In the genomic region with DNA sequence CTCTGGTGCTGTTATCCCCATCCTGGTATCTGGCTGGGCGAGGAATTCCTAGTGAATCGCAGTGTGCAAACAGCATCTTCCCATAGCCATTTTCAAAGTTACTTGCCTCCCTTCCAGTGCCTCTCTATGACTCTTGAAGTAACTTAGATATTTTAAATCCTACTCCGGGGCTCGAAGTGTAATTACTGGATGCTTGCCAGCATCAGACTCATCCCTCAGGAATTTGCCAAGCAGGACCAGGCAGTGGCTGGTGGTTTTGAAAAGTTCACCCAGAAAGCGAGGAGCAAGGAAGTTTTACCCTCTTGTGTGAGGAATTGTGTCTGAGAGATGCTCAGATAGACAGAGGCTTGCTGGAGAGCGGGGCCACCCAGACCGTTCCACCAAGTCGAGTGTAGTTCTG, we compare ENCODE assay signal across 9 mouse cellular contexts. TPM values are rescaled to one million over a fixed set of nuclear protein-coding genes. Genes with fewer than 3 reads are reported as not detected.
DNase-seq lines count a peak whose midpoint lies in the region; ATAC-seq lines count a peak whose summit lies in the region.
"Had no signal": no experiment of that assay in that cellular context is flagged by ENCODE, and none has a peak within 500 bp of the region (broad histone marks: within the 10 kb centered on the region; RNA-seq: fewer than 3 reads in every experiment).

No protein-coding gene starts in this region.

- H3K4me1 ChIP-seq in kidney, embryonic 14.5 days (ENCODE audit: control insufficient read depth, insufficient read depth, low read length) = peaks cover 26% of the 10 kb centered on the region
- H3K4me1 ChIP-seq in intestine, embryonic 15.5 days (replicated peaks) = peaks cover 34% of the 10 kb centered on the region
- H3K4me1 ChIP-seq in stomach, embryonic 14.5 days (ENCODE audit: control insufficient read depth, insufficient read depth, low read length) = peaks cover 30% of the 10 kb centered on the region

- H3K4me3 ChIP-seq in kidney, embryonic 14.5 days (ENCODE audit: low read length) = no peak overlapping the region
- H3K4me3 ChIP-seq in intestine, embryonic 15.5 days (replicated peaks) = no peak overlapping the region
- no peak overlapping the region for H3K4me3 ChIP-seq in stomach, embryonic 14.5 days (ENCODE audit: low read depth, low read length)
- H3K4me3 ChIP-seq: layer of hippocampus, adult 2 months had no signal

- no peak overlapping the region for H3K27ac ChIP-seq in kidney, embryonic 14.5 days (ENCODE audit: low read depth, low read length)
- 0 out of 2 replicates have a peak overlapping the region, but pooled peaks have one; percentile 8 for H3K27ac ChIP-seq in intestine, embryonic 15.5 days
- peak overlapping the region; percentile 58; the same call in 1 of the 2 replicates for H3K27ac ChIP-seq in stomach, embryonic 14.5 days (ENCODE audit: low read length)
- H3K27ac ChIP-seq: layer of hippocampus, adult 2 months had no signal

- H3K9ac ChIP-seq in kidney, embryonic 14.5 days (ENCODE audit: low read depth, low read length) = no peak overlapping the region
- no peak overlapping the region for H3K9ac ChIP-seq in intestine, embryonic 15.5 days
- H3K9ac ChIP-seq in stomach, embryonic 14.5 days (replicated peaks; ENCODE audit: low read depth, low read length) = no peak overlapping the region

- no peak for ATAC-seq in kidney, embryonic 14.5 days (ENCODE audit: low FRiP score, low TSS enrichment)
- no peak for ATAC-seq in intestine, embryonic 15.5 days
- ATAC-seq in stomach, embryonic 14.5 days (ENCODE audit: insufficient number of reproducible peaks, insufficient read depth, low FRiP score, low read depth) = no peak

- DNase-seq in adrenal gland, postnatal 14 days = peak; percentile 58
- DNase-seq in adrenal gland, adult 8-10 months = no peak
- DNase-seq in kidney, postnatal 14 days = peak; percentile 56
- DNase-seq in left cerebral cortex, adult 8-10 months (ENCODE audit: low spot score in 2 of 2) = no peak
- no peak for DNase-seq in thymus, postnatal 25 days

- H3K4me2 ChIP-seq in kidney, embryonic 14.5 days (replicated peaks; ENCODE audit: low read depth, low read length) = no peak overlapping the region
- H3K4me2 ChIP-seq in intestine, embryonic 15.5 days (replicated peaks) = no peak overlapping the region
- H3K4me2 ChIP-seq in stomach, embryonic 14.5 days (replicated peaks; ENCODE audit: low read depth, low read length) = no peak overlapping the region

- H3K27me3 ChIP-seq in kidney, embryonic 14.5 days (ENCODE audit: control insufficient read depth, insufficient read depth, low read length) = no peaks in the 10 kb centered on the region
- H3K27me3 ChIP-seq in intestine, embryonic 15.5 days (replicated peaks) = no peaks in the 10 kb centered on the region
- no peaks in the 10 kb centered on the region for H3K27me3 ChIP-seq in stomach, embryonic 14.5 days (ENCODE audit: control insufficient read depth, insufficient read depth, low read length)

- 70% methylated on average over 8 of the region's 8 CpGs for WGBS in kidney, embryonic 14.5 days
- WGBS in intestine, embryonic 15.5 days = 43% methylated on average over 8 of the region's 8 CpGs
- 46% methylated on average over 8 of the region's 8 CpGs for WGBS in stomach, embryonic 14.5 days

- H3K36me3 ChIP-seq in kidney, embryonic 14.5 days (ENCODE audit: control insufficient read depth, insufficient read depth, low read length) = no peaks in the 10 kb centered on the region
- no peaks in the 10 kb centered on the region for H3K36me3 ChIP-seq in intestine, embryonic 15.5 days
- H3K36me3 ChIP-seq in stomach, embryonic 14.5 days (ENCODE audit: control insufficient read depth, insufficient read depth, low read length) = no peaks in the 10 kb centered on the region

- no peaks in the 10 kb centered on the region for H3K9me3 ChIP-seq in kidney, embryonic 14.5 days (ENCODE audit: control insufficient read depth, low read length)
- no peaks in the 10 kb centered on the region for H3K9me3 ChIP-seq in intestine, embryonic 15.5 days
- no peaks in the 10 kb centered on the region for H3K9me3 ChIP-seq in stomach, embryonic 14.5 days (ENCODE audit: control insufficient read depth, low read depth, low read length)

RNA-seq across cellular contexts. Expression of gene Sh3bp4, which starts 51.3 kb away (rescaled TPM):
- total RNA-seq in adrenal gland, postnatal 14 days (2021) = 15.0 and 19.1 TPM in 2 replicates
- 10 to 100 TPM; 19.5 to 29.4 (median 26.4) TPM for total RNA-seq in adrenal gland, adult 8-10 months (2022)
- polyA plus RNA-seq in kidney, embryonic 14.5 days (2014; fragmentation: Nextera tagmentation; extraction: Ambion mirVana) = 14.9 and 26.1 TPM in 2 replicates
- 16.3 and 17.0 TPM in 2 replicates for polyA plus RNA-seq in intestine, embryonic 15.5 days (2015; fragmentation: Nextera tagmentation; extraction: Ambion mirVana)
- polyA plus RNA-seq in stomach, embryonic 14.5 days (2014; fragmentation: Nextera tagmentation; extraction: Ambion mirVana) = 22.4 and 24.3 TPM in 2 replicates
- 10 to 100 TPM; 16.2 to 17.6 (median 17.2) TPM for total RNA-seq in left cerebral cortex, adult 8-10 months (2022)

Comparison
In these comparisons a context has a peak if more than half of its experiments do, and no peak if none do; other contexts are left out.
1. DNase-seq: peak in adrenal gland, postnatal 14 days (single experiment) and kidney, postnatal 14 days (single experiment); none in adrenal gland, adult 8-10 months (single experiment), left cerebral cortex, adult 8-10 months (0 of 2) and thymus, postnatal 25 days (single experiment).